Mouse (Mus musculus) stomach, postnatal 0 days (tissue): ENCODE measurements around the gene Smim15.

ENCODE experiments used
- CTCF ChIP-seq: IDR thresholded peaks from 2 replicates; pipeline ENCODE4 v1.5.1; 2016; ENCODE audit warnings: antibody characterized with exemption, low read depth, mild to moderate bottlenecking, moderate library complexity
- EP300 ChIP-seq: optimal IDR thresholded peaks from 2 replicates; pipeline ENCODE3; 2016; ENCODE audit warnings: antibody characterized with exemption

DNA sequence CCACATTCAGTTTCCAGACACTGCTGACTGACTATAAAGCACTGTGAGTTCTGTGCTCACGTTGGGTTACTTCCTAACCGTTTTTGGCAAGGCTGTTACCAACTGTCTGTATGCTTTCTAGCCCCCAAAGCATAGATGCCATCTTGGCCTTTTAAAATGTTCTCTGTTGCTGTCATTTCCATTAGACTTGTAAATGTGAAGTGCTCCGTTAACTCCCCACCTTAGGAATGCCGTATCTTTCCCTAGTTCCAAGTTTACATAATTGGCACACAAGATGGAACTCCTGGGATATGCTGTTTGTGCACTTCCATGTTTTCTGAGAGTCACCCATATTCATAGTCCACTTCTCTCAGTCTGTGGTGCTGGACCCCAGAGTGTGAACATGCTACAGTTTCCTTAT, 33.7 kb downstream of the Smim15 start:
- TF ChIP-seq CTCF (no peak), EP300 (no peak)
